Mouse (Mus musculus): ENCODE results near the gene Eln.

Gene Eln

GRCm38 (mm10) chr5:134745000-134745399 is 2.1 kb downstream of the Eln start:
- DNase-seq (ENCODE audit: low read depth in 1 of 2, low spot score in 2 of 2): no peak

- no peak for DNase-seq (ENCODE audit: low read depth in 1 of 2, low spot score in 2 of 2)
These were observed 3.1 kb downstream of the Eln start for GRCm38 (mm10) chr5:134743991-134744390.

GRCm38 (mm10) chr5:134742221-134742795 is 4.8 kb downstream of the Eln start:
- DNase-seq (ENCODE audit: low read depth in 1 of 2, low spot score in 2 of 2): no peak

- DNase-seq (ENCODE audit: low read depth in 1 of 2, low spot score in 2 of 2): no peak
These were observed 6.4 kb downstream of the Eln start for GRCm38 (mm10) chr5:134740501-134741341.

- DNase-seq (ENCODE audit: low read depth in 1 of 2, low spot score in 2 of 2): no peak
These were observed 7.2 kb downstream of the Eln start for GRCm38 (mm10) chr5:134739951-134740350.

- no peak for DNase-seq (ENCODE audit: low read depth in 1 of 2, low spot score in 2 of 2)
These were observed 12.2 kb downstream of the Eln start for GRCm38 (mm10) chr5:134734920-134735319.

GRCm38 (mm10) chr5:134734072-134734471 is 13.1 kb downstream of the Eln start:
- no peak for DNase-seq (ENCODE audit: low read depth in 1 of 2, low spot score in 2 of 2)

GRCm38 (mm10) chr5:134733241-134733640 is 13.9 kb downstream of the Eln start:
- no peak for DNase-seq (ENCODE audit: low read depth in 1 of 2, low spot score in 2 of 2)

GRCm38 (mm10) chr5:134729124-134729523 is 18.0 kb downstream of the Eln start:
- no peak for DNase-seq (ENCODE audit: low read depth in 1 of 2, low spot score in 2 of 2)

- no peak for DNase-seq (ENCODE audit: low read depth in 1 of 2, low spot score in 2 of 2)
These were observed 18.6 kb downstream of the Eln start for GRCm38 (mm10) chr5:134728535-134728934.

GRCm38 (mm10) chr5:134727001-134727639 is 20.0 kb downstream of the Eln start:
- no peak for DNase-seq (ENCODE audit: low read depth in 1 of 2, low spot score in 2 of 2)

GRCm38 (mm10) chr5:134725299-134725698 is 21.8 kb downstream of the Eln start:
- no peak for DNase-seq (ENCODE audit: low read depth in 1 of 2, low spot score in 2 of 2)

- no peak for DNase-seq (ENCODE audit: low read depth in 1 of 2, low spot score in 2 of 2)
These were observed 27.1 kb downstream of the Eln start for GRCm38 (mm10) chr5:134720058-134720457.

GRCm38 (mm10) chr5:134711076-134711475 is 36.0 kb downstream of the Eln start:
- no peak for DNase-seq (ENCODE audit: low read depth in 1 of 2, low spot score in 2 of 2)

- DNase-seq (ENCODE audit: low read depth in 1 of 2, low spot score in 2 of 2): no peak
These were observed 37.8 kb downstream of the Eln start for GRCm38 (mm10) chr5:134709275-134709674.

GRCm38 (mm10) chr5:134704157-134704556 is 43.0 kb downstream of the Eln start:
- peak; percentile 13 to 61 for DNase-seq (ENCODE audit: low read depth in 1 of 2, low spot score in 2 of 2)

- DNase-seq (ENCODE audit: low read depth in 1 of 2, low spot score in 2 of 2): no peak
These were observed 51.6 kb downstream of the Eln start for GRCm38 (mm10) chr5:134695539-134695938.

GRCm38 (mm10) chr5:134695082-134695481 is 52.0 kb downstream of the Eln start:
- no peak for DNase-seq (ENCODE audit: low read depth in 1 of 2, low spot score in 2 of 2)

GRCm38 (mm10) chr5:134692704-134693103 is 54.4 kb downstream of the Eln start:
- DNase-seq (ENCODE audit: low read depth in 1 of 2, low spot score in 2 of 2): no peak

- peak; percentile 100 for DNase-seq (ENCODE audit: low read depth in 1 of 2, low spot score in 2 of 2)
These were observed 58.3 kb downstream of the Eln start for GRCm38 (mm10) chr5:134688718-134689284.

- no peak for DNase-seq (ENCODE audit: low read depth in 1 of 2, low spot score in 2 of 2)
These were observed 58.9 kb downstream of the Eln start, which contains the start of gene Limk1 for GRCm38 (mm10) chr5:134688086-134688717. Gene Limk1, minus strand, starts transcription at chr5:134688598.

Measured in monocyte, adult 2 months (primary cell).